Mouse (Mus musculus): ENCODE results near the gene Herc2.

Gene Herc2

DNA sequence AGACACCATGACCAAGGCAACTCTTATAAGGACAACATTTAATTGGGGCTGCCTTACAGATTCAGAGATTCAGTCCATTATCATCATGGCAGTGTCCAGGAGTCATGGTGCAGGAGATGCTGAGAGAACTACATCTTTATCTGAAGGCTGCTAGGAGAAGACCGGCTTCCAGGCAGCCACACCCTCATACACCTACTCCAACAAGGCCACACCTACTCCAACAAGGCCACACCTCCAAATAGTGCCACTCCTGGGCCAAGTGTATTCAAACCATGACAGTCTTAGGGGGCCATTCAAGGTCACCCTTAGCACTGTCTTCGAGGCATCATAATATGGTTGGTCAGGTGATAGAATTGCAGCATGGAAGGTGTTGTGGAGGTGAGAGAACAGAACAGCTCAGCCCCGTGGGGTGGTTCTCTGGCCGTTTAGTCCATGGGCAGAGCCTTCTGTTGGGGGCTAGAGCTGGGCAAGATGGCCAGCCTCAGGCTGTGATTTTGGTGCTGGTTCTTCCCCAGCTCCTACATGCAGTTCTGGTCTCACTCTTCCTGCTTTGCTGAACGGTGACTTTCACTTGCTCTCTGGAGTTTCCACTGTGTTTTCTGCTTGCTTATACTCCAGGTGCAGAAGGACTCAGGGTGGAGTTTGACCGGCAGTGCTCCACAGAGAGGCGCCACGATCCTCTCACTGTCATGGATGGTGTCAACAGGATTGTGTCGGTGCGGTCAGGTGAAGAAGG, 151.7 kb downstream of the Herc2 start:
- in situ Hi-C loops (cut with MboI, MseI): no loop called here

GRCm38 (mm10) chr7:56202843-56203242, 152.8 kb downstream of the Herc2 start:
- in situ Hi-C loops (cut with MboI, MseI): no loop called here

DNA sequence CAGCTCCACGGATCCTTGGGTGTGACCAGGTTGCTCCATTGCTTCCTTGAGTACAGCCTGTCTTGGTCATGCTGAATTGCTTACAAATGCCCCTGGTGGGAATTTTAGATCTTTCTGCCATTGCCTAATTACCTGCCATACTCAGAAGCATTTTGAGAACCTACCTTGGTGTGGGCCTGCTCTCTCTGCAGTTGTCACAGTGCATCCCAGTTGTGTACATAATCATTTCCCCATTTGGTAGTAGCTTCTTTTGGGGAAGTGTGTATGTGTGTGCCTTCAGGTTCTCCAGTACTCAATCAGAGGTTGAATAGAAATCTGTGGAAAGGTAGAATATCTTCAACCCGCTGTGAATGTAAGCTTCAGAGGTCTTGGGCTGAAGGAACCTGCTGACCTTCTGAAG, 153.3 kb downstream of the Herc2 start:
- in situ Hi-C loops (cut with MboI, MseI): no loop called here

GRCm38 (mm10) chr7:56204877-56205276, 154.9 kb downstream of the Herc2 start:
- in situ Hi-C loops (cut with MboI, MseI): no loop called here

GRCm38 (mm10) chr7:56220811-56221210, 170.8 kb downstream of the Herc2 start:
- in situ Hi-C loops (cut with MboI, MseI): no loop called here

- in situ Hi-C loops (cut with MboI, MseI): no loop called here
Observed at GRCm38 (mm10) chr7:56235794-56236423, 185.9 kb downstream of the Herc2 start.

GRCm38 (mm10) chr7:56236617-56237016, 186.6 kb downstream of the Herc2 start:
- in situ Hi-C loops (cut with MboI, MseI): no loop called here

DNA sequence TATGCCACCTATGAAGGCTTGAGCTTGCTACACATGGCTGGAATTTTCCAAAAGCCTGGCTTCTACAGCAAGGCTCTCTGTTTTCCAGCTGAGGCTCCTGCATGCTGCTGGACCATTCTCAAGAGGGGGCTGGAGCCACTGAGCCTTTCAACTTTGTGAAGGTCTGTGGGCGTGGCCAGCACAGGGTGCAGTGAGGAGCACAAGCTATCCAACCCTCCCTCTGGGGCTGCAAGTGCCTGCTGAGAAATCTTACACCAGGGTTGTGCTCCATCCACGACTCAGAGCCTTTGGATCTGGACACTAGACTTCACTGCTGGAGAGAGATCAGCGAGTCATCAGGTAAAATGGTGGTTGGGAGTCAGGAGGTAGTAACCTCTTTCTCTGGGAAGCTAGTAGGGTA, 189.5 kb downstream of the Herc2 start, which contains the start of gene Oca2:
TSS of gene Oca2 (plus strand) at position 218 of the 400 bp plus-strand sequence.
- in situ Hi-C loops (cut with MboI, MseI): no loop called here

- in situ Hi-C loops (cut with MboI, MseI): no loop called here
Observed at GRCm38 (mm10) chr7:56254568-56254967, 204.6 kb downstream of the Herc2 start.

GRCm38 (mm10) chr7:56257875-56258441, 208.0 kb downstream of the Herc2 start:
- in situ Hi-C loops (cut with MboI, MseI): no loop called here

DNA sequence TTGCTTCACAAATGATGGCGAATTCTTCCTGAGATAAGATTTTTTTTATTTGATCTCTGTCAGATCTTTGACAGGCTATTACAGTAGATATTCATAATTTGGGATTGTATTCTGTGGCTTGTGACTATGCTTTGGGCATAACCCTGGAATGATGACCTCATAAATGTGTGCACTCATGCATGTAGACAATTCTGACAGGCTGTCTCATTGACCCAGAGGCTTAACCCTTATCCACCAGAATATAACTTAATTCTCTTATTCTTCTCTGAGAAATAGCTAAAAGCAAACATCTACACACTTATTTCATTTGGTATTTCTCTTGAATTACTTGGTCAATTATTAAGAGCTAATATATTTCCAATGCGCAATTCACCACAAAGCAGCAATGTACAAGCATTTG, 227.5 kb downstream of the Herc2 start:
- in situ Hi-C loops (cut with MboI, MseI): no loop called here
